Mouse (Mus musculus): ENCODE data around the gene Junb.
A peak's percentile ranks its signal among the peaks of the same experiment; 100 is the strongest.

DNA sequence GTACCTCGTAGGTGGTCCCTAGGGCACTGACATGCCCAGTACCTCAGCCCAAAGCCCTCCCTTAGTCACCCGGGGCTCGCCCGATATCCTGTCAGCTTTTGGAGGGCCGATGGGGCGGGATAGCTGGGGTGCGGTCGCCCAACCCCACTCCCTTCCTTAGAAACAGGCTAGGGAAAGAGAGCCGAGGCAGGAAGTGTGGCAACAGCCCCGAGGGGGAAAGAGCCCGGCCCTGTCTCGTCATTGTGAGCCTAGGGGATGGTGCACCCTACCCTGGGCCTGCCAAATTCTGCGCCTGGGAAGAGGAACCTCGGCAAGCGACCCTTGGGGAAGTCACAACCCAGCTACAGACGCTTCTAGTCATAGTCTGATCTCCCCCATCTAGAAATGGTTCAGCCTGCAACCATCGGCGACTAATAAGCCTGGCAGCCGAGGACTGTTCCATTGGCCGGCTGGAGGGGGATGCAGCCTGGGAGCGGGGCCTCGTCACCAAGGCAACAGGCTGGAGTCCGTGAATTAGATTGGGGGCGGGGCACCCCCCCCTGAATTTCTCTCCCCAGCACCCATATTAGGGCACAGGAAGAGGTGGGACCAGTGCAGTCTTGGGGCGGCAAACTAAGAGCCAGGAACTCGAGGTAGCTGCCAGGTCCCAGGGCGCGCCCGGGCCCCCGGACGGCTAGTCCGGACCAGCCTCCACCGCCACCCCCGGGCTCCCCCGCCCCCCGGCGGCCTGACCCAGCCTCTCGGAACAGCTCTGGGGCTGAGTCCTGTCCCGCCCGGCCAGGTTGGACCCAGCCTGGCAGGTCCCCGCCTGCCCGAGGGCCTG, 1.3 kb upstream of the Junb start:
- TF ChIP-seq CTCF (conservative IDR thresholded peaks at IDR 0.05; ENCODE audit: insufficient read depth, insufficient read length, low read depth, low read length) (no peak), POLR2A (IDR thresholded peaks at IDR 0.05; ENCODE audit: low read depth, low read length) (peak; percentile 22)
